ENCODE assay signal across 29 mouse cellular contexts in genomic region chr7:105588325-105588912, GRCm38 (mm10). TPM values are rescaled to one million over a fixed set of nuclear protein-coding genes. Genes with fewer than 3 reads are reported as not detected.
DNase-seq lines count a peak whose midpoint lies in the region; ATAC-seq lines count a peak whose summit lies in the region.
"Had no signal": no experiment of that assay in that cellular context is flagged by ENCODE, and none has a peak within 500 bp of the region (broad histone marks: within the 10 kb centered on the region; RNA-seq: fewer than 3 reads in every experiment).

No protein-coding gene starts in this region.

- 37% methylated on average over 9 of the region's 9 CpGs for WGBS in lung, embryonic 16.5 days
- WGBS in forebrain, embryonic 14.5 days: 71% methylated on average over 9 of the region's 9 CpGs

- H3K9me3 ChIP-seq in lung, embryonic 16.5 days (ENCODE audit: control insufficient read depth, low read length): no peaks in the 10 kb centered on the region
- no peaks in the 10 kb centered on the region for H3K9me3 ChIP-seq in forebrain, embryonic 14.5 days (replicated peaks; ENCODE audit: control insufficient read depth, low read length)
- H3K9me3 ChIP-seq: embryonic facial prominence, embryonic 12.5 days; embryonic facial prominence, embryonic 15.5 days; forebrain, embryonic 15.5 days; heart, embryonic 10.5 days; heart, embryonic 13.5 days; hindbrain, embryonic 12.5 days; hindbrain, embryonic 15.5 days had no signal

- no peak for DNase-seq in lung, postnatal 14 days
- peak; percentile 33 for DNase-seq in NIH3T3 (ENCODE audit: low read depth)
- peak; percentile 20 for DNase-seq in lung, postnatal 36 days
- DNase-seq in c-Kit-positive CD71-positive TER-119-positive erythroid progenitor cells, embryonic 14.5 days (ENCODE audit: low spot score): no peak
- DNase-seq in heart, adult 18-20 months: no peak
- DNase-seq in forebrain, embryonic 14.5 days (ENCODE audit: low spot score): no peak
- DNase-seq: adrenal gland, adult 8-10 months; adrenal gland, postnatal 25 days; cerebellum, adult 18-20 months; cerebellum, adult 9-10 months; cerebellum, postnatal 14 days; gastrocnemius, postnatal 10 days; gastrocnemius, postnatal 36 days; heart, adult 11 months had no signal

- H3K27me3 ChIP-seq in lung, embryonic 16.5 days (ENCODE audit: control insufficient read depth, insufficient read depth, low read depth, low read length): no peaks in the 10 kb centered on the region
- no peaks in the 10 kb centered on the region for H3K27me3 ChIP-seq in forebrain, embryonic 14.5 days (replicated peaks; ENCODE audit: control insufficient read depth, insufficient read depth, low read length)
- H3K27me3 ChIP-seq: embryonic facial prominence, embryonic 12.5 days; embryonic facial prominence, embryonic 15.5 days; forebrain, embryonic 15.5 days; heart, embryonic 13.5 days; hindbrain, embryonic 12.5 days; hindbrain, embryonic 15.5 days had no signal

- ATAC-seq in lung, embryonic 16.5 days (ENCODE audit: low read depth): peak; percentile 80; the same call in 1 of the 2 replicates
- peak; percentile 47; the same call in 1 of the 2 replicates for ATAC-seq in common myeloid progenitor, adult 5-6 weeks (replicated peaks; ENCODE audit: low read depth, poor library complexity, severe bottlenecking)
- ATAC-seq in forebrain, embryonic 14.5 days: no peak
- ATAC-seq: activated CD4-positive, CD25-positive, alpha-beta regulatory T cell, adult 4 months; CD4-positive, CD25-positive, alpha-beta regulatory T cell, adult 4 months; forebrain, embryonic 15.5 days had no signal

- no peaks in the 10 kb centered on the region for H3K4me1 ChIP-seq in lung, embryonic 16.5 days (replicated peaks; ENCODE audit: control insufficient read depth, insufficient read depth, low read length)
- H3K4me1 ChIP-seq in forebrain, embryonic 14.5 days (ENCODE audit: control insufficient read depth, insufficient read depth, low read length): no peaks in the 10 kb centered on the region
- H3K4me1 ChIP-seq: embryonic facial prominence, embryonic 12.5 days; embryonic facial prominence, embryonic 15.5 days; forebrain, embryonic 15.5 days; hindbrain, embryonic 12.5 days; hindbrain, embryonic 15.5 days had no signal

- H3K4me3 ChIP-seq in lung, embryonic 16.5 days (ENCODE audit: low read length): no peak overlapping the region
- no peak overlapping the region for H3K4me3 ChIP-seq in forebrain, embryonic 14.5 days (ENCODE audit: low read depth, low read length)
- H3K4me3 ChIP-seq: embryonic facial prominence, embryonic 12.5 days; embryonic facial prominence, embryonic 15.5 days; forebrain, embryonic 15.5 days; heart, embryonic 10.5 days; heart, embryonic 13.5 days; hindbrain, embryonic 12.5 days; hindbrain, embryonic 15.5 days had no signal

- no peak overlapping the region for H3K4me2 ChIP-seq in lung, embryonic 16.5 days (ENCODE audit: low read depth, low read length)
- no peak overlapping the region for H3K4me2 ChIP-seq in forebrain, embryonic 14.5 days (ENCODE audit: low read length)
- H3K4me2 ChIP-seq: embryonic facial prominence, embryonic 12.5 days; embryonic facial prominence, embryonic 15.5 days; forebrain, embryonic 15.5 days; heart, embryonic 13.5 days; hindbrain, embryonic 12.5 days; hindbrain, embryonic 15.5 days had no signal

- no peak overlapping the region; the same call in 1 of the 2 replicates for H3K9ac ChIP-seq in lung, embryonic 16.5 days (ENCODE audit: low read length)
- no peak overlapping the region for H3K9ac ChIP-seq in forebrain, embryonic 14.5 days (ENCODE audit: low read length)
- H3K9ac ChIP-seq: embryonic facial prominence, embryonic 12.5 days; embryonic facial prominence, embryonic 15.5 days; forebrain, embryonic 15.5 days; heart, embryonic 13.5 days; hindbrain, embryonic 12.5 days; hindbrain, embryonic 15.5 days had no signal

- no peaks in the 10 kb centered on the region for H3K36me3 ChIP-seq in lung, embryonic 16.5 days (ENCODE audit: control insufficient read depth, insufficient read depth, low read length)
- no peaks in the 10 kb centered on the region for H3K36me3 ChIP-seq in forebrain, embryonic 14.5 days (ENCODE audit: control insufficient read depth, insufficient read depth, low read length)
- H3K36me3 ChIP-seq: embryonic facial prominence, embryonic 12.5 days; embryonic facial prominence, embryonic 15.5 days; forebrain, embryonic 15.5 days; heart, embryonic 10.5 days; heart, embryonic 13.5 days; hindbrain, embryonic 12.5 days; hindbrain, embryonic 15.5 days had no signal

- peak overlapping the region; percentile 34 for H3K27ac ChIP-seq in lung, embryonic 16.5 days (ENCODE audit: low read length)
- no peak overlapping the region for H3K27ac ChIP-seq in forebrain, embryonic 14.5 days (ENCODE audit: low read depth, low read length)
- H3K27ac ChIP-seq: embryonic facial prominence, embryonic 12.5 days; embryonic facial prominence, embryonic 15.5 days; forebrain, embryonic 15.5 days; heart, embryonic 10.5 days; heart, embryonic 13.5 days; hindbrain, embryonic 12.5 days; hindbrain, embryonic 15.5 days had no signal

RNA-seq across cellular contexts. Expression of gene Apbb1, which starts 7.0 kb away (rescaled TPM):
- polyA plus RNA-seq in lung, embryonic 16.5 days (2015; fragmentation: Nextera tagmentation; extraction: Ambion mirVana): 46.3 and 48.0 TPM in 2 replicates
- 0.64 TPM in 1 of 2 replicates, not detected in the other for total RNA-seq in common myeloid progenitor, adult 5-6 weeks (2017)
- total RNA-seq in heart, adult 18-20 months (2021): 100 to 1,000 TPM; 119 to 124 TPM
- polyA plus RNA-seq in forebrain, embryonic 14.5 days (2014; fragmentation: Nextera tagmentation; extraction: Ambion mirVana): 188 and 228 TPM in 2 replicates
- total RNA-seq: MEL had no signal

RNA-seq across cellular contexts. Expression of gene Hpx, which starts 11.5 kb away (rescaled TPM):
- 1.0 and 4.6 TPM in 2 replicates for polyA plus RNA-seq in lung, embryonic 16.5 days (2015; fragmentation: Nextera tagmentation; extraction: Ambion mirVana)
- not detected in 2 replicates for total RNA-seq in common myeloid progenitor, adult 5-6 weeks (2017)
- not detected for total RNA-seq in heart, adult 18-20 months (2021)
- polyA plus RNA-seq in forebrain, embryonic 14.5 days (2014; fragmentation: Nextera tagmentation; extraction: Ambion mirVana): not detected in 2 replicates
- total RNA-seq: heart, postnatal 25 days; hematopoietic stem cell, adult 5-6 weeks; MEL had no signal
- polyA plus RNA-seq: activated CD4-positive, CD25-positive, alpha-beta regulatory T cell, adult 4 months; CD4-positive, CD25-positive, alpha-beta regulatory T cell, adult 4 months; forebrain, embryonic 11.5 days had no signal

RNA-seq across cellular contexts. Expression of gene Smpd1, which starts 34.3 kb away (rescaled TPM):
- 47.8 and 50.3 TPM in 2 replicates for polyA plus RNA-seq in lung, embryonic 16.5 days (2015; fragmentation: Nextera tagmentation; extraction: Ambion mirVana)
- total RNA-seq in common myeloid progenitor, adult 5-6 weeks (2017): 22.7 and 28.7 TPM in 2 replicates
- total RNA-seq in heart, adult 18-20 months (2021): 100 to 1,000 TPM; 170 to 189 TPM
- 79.9 and 88.5 TPM in 2 replicates for polyA plus RNA-seq in forebrain, embryonic 14.5 days (2014; fragmentation: Nextera tagmentation; extraction: Ambion mirVana)

RNA-seq across cellular contexts. Expression of gene Trim3, which starts 45.0 kb away (rescaled TPM):
- 61.8 and 67.0 TPM in 2 replicates for polyA plus RNA-seq in lung, embryonic 16.5 days (2015; fragmentation: Nextera tagmentation; extraction: Ambion mirVana)
- total RNA-seq in common myeloid progenitor, adult 5-6 weeks (2017): 5.4 and 6.4 TPM in 2 replicates
- 10 to 100 TPM; 20.7 to 21.3 TPM for total RNA-seq in heart, adult 18-20 months (2021)
- 41.0 and 52.4 TPM in 2 replicates for polyA plus RNA-seq in forebrain, embryonic 14.5 days (2014; fragmentation: Nextera tagmentation; extraction: Ambion mirVana)

RNA-seq across cellular contexts. Expression of gene Timm10b, which starts 51.4 kb away (rescaled TPM):
- polyA plus RNA-seq in lung, embryonic 16.5 days (2015; fragmentation: Nextera tagmentation; extraction: Ambion mirVana): 181 and 208 TPM in 2 replicates
- total RNA-seq in common myeloid progenitor, adult 5-6 weeks (2017): 73.5 and 75.4 TPM in 2 replicates
- total RNA-seq in heart, adult 18-20 months (2021): 10 to 100 TPM; 77.9 to 82.3 TPM
- 137 and 144 TPM in 2 replicates for polyA plus RNA-seq in forebrain, embryonic 14.5 days (2014; fragmentation: Nextera tagmentation; extraction: Ambion mirVana)

Comparison
In these comparisons a context has a peak if more than half of its experiments do, and no peak if none do; other contexts are left out.
1. DNase-seq: peak in NIH3T3 (single experiment) and lung, postnatal 36 days (single experiment); none in lung, postnatal 14 days (single experiment), c-Kit-positive CD71-positive TER-119-positive erythroid progenitor cells, embryonic 14.5 days (single experiment), heart, adult 18-20 months (0 of 2) and forebrain, embryonic 14.5 days (single experiment).
2. RNA of gene Apbb1, which starts 7.0 kb away (total RNA-seq): 119 to 124 TPM in heart, adult 18-20 months; 0.64 TPM in common myeloid progenitor, adult 5-6 weeks; every median in the first group is over 10 times any median in the second.